Mouse (Mus musculus): ENCODE data around the gene Rbks.
A peak's percentile ranks its signal among the peaks of the same experiment; 100 is the strongest.

Gene Rbks

GRCm38 (mm10) chr5:31696971-31697643 lies at the start of gene Rbks:
Gene Rbks, minus strand, starts transcription at chr5:31697627.
- no peak for DNase-seq (ENCODE audit: low spot score in 2 of 2)

- no peak for DNase-seq (ENCODE audit: low spot score in 2 of 2)
Measured at GRCm38 (mm10) chr5:31742521-31743031, 45.1 kb upstream of the Rbks start.

- no peak for DNase-seq (ENCODE audit: low spot score in 2 of 2)
Measured at GRCm38 (mm10) chr5:31741931-31742330, 44.5 kb upstream of the Rbks start.

GRCm38 (mm10) chr5:31732644-31733338 lies 35.4 kb upstream of the Rbks start:
- DNase-seq (ENCODE audit: low spot score in 2 of 2), result no peak

- no peak for DNase-seq (ENCODE audit: low spot score in 2 of 2)
Measured at GRCm38 (mm10) chr5:31727456-31727855, 30.0 kb upstream of the Rbks start.

GRCm38 (mm10) chr5:31725885-31726284 lies 28.5 kb upstream of the Rbks start:
- no peak for DNase-seq (ENCODE audit: low spot score in 2 of 2)

- DNase-seq (ENCODE audit: low spot score in 2 of 2), result no peak
Measured at GRCm38 (mm10) chr5:31724519-31724918, 27.1 kb upstream of the Rbks start.

GRCm38 (mm10) chr5:31715486-31716150 lies 18.2 kb upstream of the Rbks start:
- DNase-seq (ENCODE audit: low spot score in 2 of 2), result no peak

GRCm38 (mm10) chr5:31713841-31714264 lies 16.4 kb upstream of the Rbks start:
- DNase-seq (ENCODE audit: low spot score in 2 of 2), result no peak

GRCm38 (mm10) chr5:31713280-31713711 lies 15.9 kb upstream of the Rbks start:
- DNase-seq (ENCODE audit: low spot score in 2 of 2), result no peak

GRCm38 (mm10) chr5:31709389-31709788 lies 12.0 kb upstream of the Rbks start:
- no peak for DNase-seq (ENCODE audit: low spot score in 2 of 2)

- DNase-seq (ENCODE audit: low spot score in 2 of 2), result no peak
Measured at GRCm38 (mm10) chr5:31706826-31707225, 9.4 kb upstream of the Rbks start.

GRCm38 (mm10) chr5:31704971-31705370 lies 7.5 kb upstream of the Rbks start:
- DNase-seq (ENCODE audit: low spot score in 2 of 2), result peak; percentile 70 to 79

- no peak for DNase-seq (ENCODE audit: low spot score in 2 of 2)
Measured at GRCm38 (mm10) chr5:31699397-31699796, 2.0 kb upstream of the Rbks start.

GRCm38 (mm10) chr5:31698931-31699330 lies 1.5 kb upstream of the Rbks start:
- DNase-seq (ENCODE audit: low spot score in 2 of 2), result no peak

- DNase-seq (ENCODE audit: low spot score in 2 of 2), result peak; percentile 71 to 87
Measured at GRCm38 (mm10) chr5:31698297-31698726, 885 bp upstream of the Rbks start.

GRCm38 (mm10) chr5:31697644-31698296 lies 343 bp upstream of the Rbks start, which contains the start of gene Babam2:
Gene Babam2, plus strand, starts transcription at chr5:31697684.
- peak; percentile 69 to 89 for DNase-seq (ENCODE audit: low spot score in 2 of 2)

- no peak for DNase-seq (ENCODE audit: low spot score in 2 of 2)
Measured at GRCm38 (mm10) chr5:31693191-31693590, 4.2 kb downstream of the Rbks start.

- no peak for DNase-seq (ENCODE audit: low spot score in 2 of 2)
Measured at GRCm38 (mm10) chr5:31687972-31688371, 9.5 kb downstream of the Rbks start.

GRCm38 (mm10) chr5:31686040-31686439 lies 11.4 kb downstream of the Rbks start:
- no peak for DNase-seq (ENCODE audit: low spot score in 2 of 2)

GRCm38 (mm10) chr5:31682305-31682704 lies 15.1 kb downstream of the Rbks start:
- no peak for DNase-seq (ENCODE audit: low spot score in 2 of 2)

- DNase-seq (ENCODE audit: low spot score in 2 of 2), result no peak
Measured at GRCm38 (mm10) chr5:31680183-31680582, 17.2 kb downstream of the Rbks start.
